Mouse (Mus musculus): ENCODE measurements around the gene Stk10.

Stk10 gene

DNA sequence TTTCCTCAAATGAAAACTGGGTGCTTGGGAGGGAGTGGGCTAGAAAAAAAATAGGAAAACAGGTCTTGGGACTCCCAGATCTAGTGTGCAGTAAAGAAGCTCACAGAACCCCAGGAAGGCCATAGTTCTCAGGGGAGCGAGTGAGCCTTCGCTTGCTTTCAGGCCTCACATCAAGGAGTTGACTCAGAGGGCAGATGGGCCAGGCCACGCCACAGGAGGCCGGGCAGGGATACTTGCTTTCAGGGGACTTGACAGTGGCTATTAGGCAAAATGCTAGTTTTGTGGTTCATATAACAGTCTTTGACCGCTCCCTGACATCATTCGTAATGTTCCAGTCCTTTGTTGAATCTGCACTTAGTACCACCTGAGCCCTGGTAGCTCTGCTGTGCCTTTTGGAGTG, 90.8 kb downstream of the Stk10 start:
- intact Hi-C loops (cut with DNase I), result loop anchor here (10.0 kb wide), 2 partner anchors 331 to 521 kb away; partner anchors contain the start of gene Fgf18

DNA sequence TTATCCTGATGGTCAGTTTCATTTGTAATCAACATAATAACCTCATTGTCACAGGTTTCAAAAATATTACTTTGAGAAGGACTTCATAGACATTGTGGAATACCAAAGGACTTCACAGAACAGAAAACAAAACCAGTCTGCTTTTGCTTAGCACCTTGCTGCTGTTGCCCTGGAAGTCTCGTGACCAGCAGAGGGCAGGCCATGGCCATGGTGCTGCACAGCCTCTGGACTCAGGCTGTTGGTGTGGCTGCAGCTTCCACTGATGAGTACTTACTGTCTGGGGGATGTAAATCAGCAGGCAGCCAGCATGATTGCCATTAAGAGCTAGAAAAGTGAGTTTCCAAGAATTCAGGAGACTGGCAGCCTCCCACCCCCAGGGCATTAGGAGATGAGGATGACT, 92.6 kb downstream of the Stk10 start:
- intact Hi-C loops (cut with DNase I), result loop anchor here (1.0 to 10.0 kb wide), 3 partner anchors 86 to 519 kb away; partner anchors contain the start of gene Fgf18

GRCm38 (mm10) chr11:32626079-32626478, 93.0 kb downstream of the Stk10 start:
- intact Hi-C loops (cut with DNase I), result loop anchor here (10.0 kb wide), 2 partner anchors 329 to 519 kb away; partner anchors contain the start of gene Fgf18

DNA sequence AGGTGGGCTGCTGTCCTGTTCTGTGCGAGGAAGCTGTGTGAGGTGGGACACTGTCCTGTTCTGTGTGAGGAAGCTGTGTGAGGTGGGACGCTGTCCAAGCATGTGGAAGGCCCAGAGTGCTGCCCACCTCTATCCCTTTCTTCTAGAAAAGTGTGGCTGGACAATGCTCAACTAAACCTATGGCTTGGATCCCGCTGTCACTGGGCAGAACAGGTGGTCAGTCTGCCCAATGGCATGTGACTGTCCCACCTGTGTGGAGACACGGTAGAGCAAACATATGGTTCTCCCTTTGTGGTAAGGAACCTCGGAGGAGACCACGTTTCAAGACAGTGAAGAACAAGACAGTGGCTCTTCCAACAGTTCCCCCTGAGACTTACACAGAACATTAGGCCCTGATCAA, 94.8 kb downstream of the Stk10 start:
- intact Hi-C loops (cut with DNase I), result loop anchor here (10.0 kb wide), 2 partner anchors 327 to 517 kb away; partner anchors contain the start of gene Fgf18

GRCm38 (mm10) chr11:32629713-32630211, 96.7 kb downstream of the Stk10 start:
- intact Hi-C loops (cut with DNase I), result loop anchor here (10.0 kb wide), 2 partner anchors 325 to 515 kb away; partner anchors contain the start of gene Fgf18

DNA sequence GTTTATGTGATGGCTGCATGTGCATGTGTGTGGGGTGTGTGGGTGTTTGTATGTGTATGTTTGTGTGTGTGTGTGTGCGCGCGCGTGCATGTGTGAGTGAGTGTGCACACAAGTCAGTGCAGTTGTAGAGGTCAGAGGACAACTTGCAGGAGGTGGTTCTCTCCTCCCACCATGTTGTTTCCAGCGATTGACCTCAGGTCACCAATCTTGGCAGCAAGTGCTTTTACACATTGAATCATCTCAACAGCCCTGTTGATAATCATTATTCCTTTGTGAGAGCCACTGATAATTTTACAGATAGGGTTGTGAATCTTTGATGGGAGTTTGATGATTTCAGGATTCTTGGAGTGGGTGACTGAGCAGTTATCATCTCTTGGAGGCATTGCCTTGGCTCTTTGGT, 99.6 kb downstream of the Stk10 start:
- intact Hi-C loops (cut with DNase I), result no loop called here

GRCm38 (mm10) chr11:32633542-32633941, 100.4 kb downstream of the Stk10 start:
- intact Hi-C loops (cut with DNase I), result no loop called here

DNA sequence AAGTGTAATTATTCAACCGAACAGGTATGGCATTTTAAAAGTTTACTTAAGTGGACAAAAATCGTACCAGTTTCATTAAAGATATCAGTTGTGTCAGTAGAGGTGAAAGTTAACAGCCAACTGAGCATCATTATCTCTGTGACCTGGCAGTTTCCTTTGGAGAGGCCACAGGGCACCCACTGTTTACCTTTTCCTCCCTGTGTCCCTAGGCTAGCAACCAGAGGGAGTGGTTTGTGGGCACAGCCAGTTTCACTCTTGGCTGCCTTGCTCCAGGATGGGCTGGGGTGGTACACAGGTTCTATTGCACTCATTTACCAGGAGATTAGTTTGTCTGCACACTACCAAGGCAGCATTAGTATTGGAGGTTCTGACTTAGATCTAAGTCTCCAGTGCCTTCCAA, 101.0 kb downstream of the Stk10 start:
- intact Hi-C loops (cut with DNase I), result no loop called here

DNA sequence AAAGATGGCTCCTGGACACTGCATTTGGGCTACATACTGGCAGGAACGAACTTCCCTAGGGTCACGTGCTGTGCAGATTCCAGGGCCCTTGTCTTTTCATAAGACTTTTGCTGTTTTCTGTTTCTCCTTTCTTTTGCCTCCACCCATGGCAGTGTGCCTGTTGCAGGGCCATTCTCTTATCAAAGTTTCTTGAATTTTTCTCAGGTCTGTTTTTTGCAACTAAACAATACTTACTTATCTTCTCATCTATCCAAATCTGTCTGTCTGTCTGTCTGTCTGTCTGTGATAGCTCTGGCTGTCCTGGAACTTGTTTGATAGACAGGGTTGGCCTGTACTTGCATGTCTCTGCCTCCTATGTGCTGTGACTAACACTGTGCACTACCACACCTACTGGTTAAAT, 101.7 kb downstream of the Stk10 start:
- intact Hi-C loops (cut with DNase I), result no loop called here

GRCm38 (mm10) chr11:32636275-32636674, 103.2 kb downstream of the Stk10 start:
- intact Hi-C loops (cut with DNase I), result no loop called here

DNA sequence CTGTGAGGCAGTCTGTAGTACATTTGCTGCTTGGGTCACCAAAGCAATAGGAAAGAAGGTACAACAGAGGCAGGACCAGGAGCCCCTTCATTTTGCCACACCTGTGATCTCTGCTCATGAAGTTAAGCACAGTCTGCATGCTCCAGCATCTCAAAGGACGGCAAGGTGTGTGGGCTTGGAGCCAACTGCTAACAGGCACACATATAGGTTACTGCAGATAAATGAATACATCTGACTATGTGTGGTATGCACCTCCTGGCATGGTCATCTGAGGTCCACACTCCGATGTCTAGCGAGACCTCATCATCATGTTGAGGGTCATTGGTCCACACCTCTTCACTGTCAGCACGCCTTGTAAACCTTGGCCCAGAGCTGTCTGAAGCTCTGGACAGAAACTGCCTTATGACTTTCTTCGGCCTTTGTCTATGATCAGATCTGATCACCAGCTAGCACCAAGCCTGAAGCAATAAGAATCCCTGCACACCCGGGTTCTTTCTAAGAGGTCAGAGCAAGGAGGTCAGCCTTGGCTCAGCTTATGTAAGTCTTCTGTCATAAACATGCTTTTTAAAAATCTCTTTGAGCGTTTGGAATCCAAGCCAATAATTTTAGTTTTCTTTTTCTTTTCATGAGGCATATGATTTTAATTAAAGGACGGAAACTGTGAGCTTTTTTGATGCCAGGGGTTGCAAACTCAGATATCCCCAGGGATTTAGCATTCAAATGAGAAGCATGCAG, 105.6 kb downstream of the Stk10 start:
- intact Hi-C loops (cut with DNase I), result no loop called here

- intact Hi-C loops (cut with DNase I), result loop anchor here (5.0 kb wide), 2 partner anchors 52 to 67 kb away; no protein-coding TSS in a partner anchor
Observed at GRCm38 (mm10) chr11:32640617-32641016, 107.5 kb downstream of the Stk10 start.

- intact Hi-C loops (cut with DNase I), result loop anchor here (5.0 kb wide), 2 partner anchors 50 to 65 kb away; no protein-coding TSS in a partner anchor
Observed at GRCm38 (mm10) chr11:32642249-32642876, 109.3 kb downstream of the Stk10 start, which contains the start of gene Fbxw11. Gene Fbxw11, plus strand, starts transcription at chr11:32642724.

- intact Hi-C loops (cut with DNase I), result loop anchor here (5.0 kb wide), 2 partner anchors 49 to 64 kb away; no protein-coding TSS in a partner anchor
Observed at GRCm38 (mm10) chr11:32642899-32643886, 110.1 kb downstream of the Stk10 start.

GRCm38 (mm10) chr11:32644010-32644409, 110.9 kb downstream of the Stk10 start:
- intact Hi-C loops (cut with DNase I), result loop anchor here (5.0 kb wide), 2 partner anchors 48 to 63 kb away; no protein-coding TSS in a partner anchor

DNA sequence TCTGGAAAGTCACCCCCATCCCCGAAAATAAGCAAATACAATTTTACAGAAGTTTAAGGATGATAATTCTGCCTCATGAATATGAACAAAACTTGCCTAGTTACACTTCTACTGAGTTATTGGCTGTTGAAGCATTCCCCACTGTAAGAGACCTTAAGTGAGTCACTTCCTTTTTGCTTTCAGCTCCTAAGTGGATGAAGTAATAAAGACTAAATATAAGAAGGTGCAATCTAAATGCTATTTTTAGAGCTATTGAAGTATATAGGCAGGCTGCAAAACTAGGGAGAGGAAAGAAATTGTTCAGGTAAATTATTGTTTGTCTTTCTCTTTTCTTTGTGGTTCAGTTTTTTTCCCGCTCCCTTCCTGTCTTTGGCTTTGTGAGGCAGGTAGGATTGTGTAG, 114.2 kb downstream of the Stk10 start:
- intact Hi-C loops (cut with DNase I), result no loop called here

GRCm38 (mm10) chr11:32650236-32650749, 117.2 kb downstream of the Stk10 start:
- intact Hi-C loops (cut with DNase I), result no loop called here

- intact Hi-C loops (cut with DNase I), result no loop called here
Observed at GRCm38 (mm10) chr11:32650893-32651590, 117.9 kb downstream of the Stk10 start.

DNA sequence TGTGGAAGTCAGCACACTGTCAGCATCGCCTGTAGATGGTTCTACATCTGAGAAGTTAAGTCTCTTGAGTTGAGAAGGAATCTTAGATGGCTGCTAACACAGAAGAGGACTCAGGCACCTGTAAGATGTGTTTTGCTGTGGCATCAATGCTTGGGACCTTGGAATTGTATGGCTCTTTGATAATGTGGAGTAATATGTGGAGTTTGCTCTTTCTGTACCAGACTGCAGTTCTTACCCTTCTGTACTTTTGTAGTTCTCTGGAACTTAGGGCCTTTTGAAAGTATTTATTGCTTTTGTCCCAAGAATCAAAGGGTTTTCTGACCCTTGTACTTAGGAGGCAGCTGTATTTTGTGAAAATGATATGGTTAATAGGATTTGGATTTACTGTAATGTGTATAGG, 118.6 kb downstream of the Stk10 start:
- intact Hi-C loops (cut with DNase I), result no loop called here
